In the genomic region with DNA sequence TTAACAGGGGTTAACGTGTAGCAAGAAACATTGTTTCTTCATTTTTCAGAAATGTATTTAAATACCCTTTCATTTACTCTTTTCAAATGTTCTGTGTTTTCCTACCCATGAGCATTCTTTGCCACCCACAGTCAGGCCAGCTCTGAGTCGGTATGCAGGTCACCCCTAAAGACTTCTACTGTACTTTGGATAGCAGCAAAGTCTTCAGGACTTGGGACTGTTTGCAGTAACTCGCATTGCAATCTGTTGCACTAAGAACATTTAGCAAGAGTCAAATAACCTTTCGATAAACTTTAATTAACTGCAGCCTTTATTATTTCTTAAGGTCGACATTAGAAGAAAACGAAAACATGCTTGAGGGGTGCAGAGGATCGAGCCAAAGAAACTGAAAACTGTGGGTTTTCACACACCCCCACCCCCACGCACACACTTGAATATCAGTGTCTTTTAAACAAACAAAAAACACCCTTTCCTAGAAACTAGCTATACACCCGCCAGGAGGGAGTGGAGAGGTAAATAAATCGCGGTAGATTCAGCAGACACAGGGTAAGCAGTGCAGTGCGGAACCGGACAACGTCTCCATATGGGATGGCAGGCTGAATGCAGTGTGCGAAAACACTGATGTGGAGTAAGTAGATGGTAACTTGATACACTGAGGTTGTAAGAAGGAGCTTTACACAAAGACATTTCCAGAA, we compare ENCODE assay signal across 2 mouse cellular contexts.
TF ChIP-seq lines count a peak whose summit lies in the region.

No protein-coding gene starts in this region.

TF ChIP-seq in CH12.LX, 34 proteins besides CTCF, POLR2A, EP300 and RAD21 (continued from another document):
- TF ChIP-seq CHD1 (IDR thresholded peaks at IDR 0.05; ENCODE audit: low read depth, low read length) (no peak), MYC (IDR thresholded peaks at IDR 0.05; ENCODE audit: low read depth, low read length) (no peak), MAZ (IDR thresholded peaks at IDR 0.05; ENCODE audit: low read depth, low read length) (no peak), IRF4 (IDR thresholded peaks at IDR 0.05; ENCODE audit: low read depth, low read length) (no peak), PAX5 (IDR thresholded peaks at IDR 0.05; ENCODE audit: low read length) (no peak), JUND (conservative IDR thresholded peaks at IDR 0.05; ENCODE audit: low read depth, low read length) (no peak), RCOR1 (conservative IDR thresholded peaks at IDR 0.05; ENCODE audit: low read depth, low read length) (no peak), E2F4 (IDR thresholded peaks at IDR 0.05; ENCODE audit: insufficient replicate concordance, low read depth, low read length) (no peak), ZKSCAN1 (IDR thresholded peaks at IDR 0.05; ENCODE audit: borderline replicate concordance, low read depth, low read length) (no peak), UBTF (IDR thresholded peaks at IDR 0.05; ENCODE audit: low read depth, low read length) (no peak), NRF1 (IDR thresholded peaks at IDR 0.05; ENCODE audit: low read depth, low read length) (no peak), KAT2A (IDR thresholded peaks at IDR 0.05; ENCODE audit: insufficient replicate concordance, low read length) (no peak), ZNF384 (IDR thresholded peaks at IDR 0.05; ENCODE audit: low read depth, low read length) (no peak), POLR2AphosphoS2 (IDR thresholded peaks at IDR 0.05; ENCODE audit: low read depth, low read length) (no peak), SMC3 (IDR thresholded peaks at IDR 0.05; ENCODE audit: low read depth, low read length) (no peak), MAX (IDR thresholded peaks at IDR 0.05; ENCODE audit: low read length) (no peak), MEF2A (IDR thresholded peaks at IDR 0.05; ENCODE audit: borderline replicate concordance, low read depth, low read length) (no peak), TCF12 (IDR thresholded peaks at IDR 0.05; ENCODE audit: low read depth, low read length) (no peak)
TF ChIP-seq in CH12.LX: peak in this region for 0.

TF ChIP-seq in MEL, 35 proteins besides CTCF, POLR2A, EP300 and RAD21 (continued from another document):
- TF ChIP-seq ZNF384 (IDR thresholded peaks at IDR 0.05; ENCODE audit: low read depth, low read length) (no peak), MXI1 (IDR thresholded peaks at IDR 0.05; ENCODE audit: low read depth, low read length) (no peak), SMC3 (IDR thresholded peaks at IDR 0.05; ENCODE audit: low read depth, low read length) (no peak), NELFE (IDR thresholded peaks at IDR 0.05; ENCODE audit: low read depth, low read length) (no peak), BHLHE40 (IDR thresholded peaks at IDR 0.05; ENCODE audit: borderline replicate concordance, low read depth, low read length) (no peak), HCFC1 (IDR thresholded peaks at IDR 0.05; ENCODE audit: low read depth, low read length) (no peak), E2F4 (IDR thresholded peaks at IDR 0.05; ENCODE audit: borderline replicate concordance, low read depth, low read length) (no peak), GABPA (IDR thresholded peaks at IDR 0.05; ENCODE audit: low read depth, low read length) (no peak), MAFK (IDR thresholded peaks at IDR 0.05; ENCODE audit: borderline replicate concordance, low read depth, low read length) (no peak), USF1 (IDR thresholded peaks at IDR 0.05; ENCODE audit: low read depth, low read length) (no peak)
